Mouse (Mus musculus) neural tube, embryonic 13.5 days (tissue): Measurements from ENCODE around the gene Prph2. TPM values are rescaled to one million over a fixed set of nuclear protein-coding genes. Genes with fewer than 3 reads are reported as not detected.

ENCODE experiments used
- ATAC-seq: fragments of 200-750 bp; cut with Nextera tagmentation; 2 replicates; pipeline ENCODE4 v1.8.0; 2017; ENCODE audit warnings: low read depth, mild to moderate bottlenecking, moderate TSS enrichment, moderate library complexity
- H3K27ac ChIP-seq: fragments of 300-500 bp; sonication (generic); replicated peaks from 2 replicates; pipeline ENCODE4 v1.5.1; 2015; ENCODE audit warnings: moderate library complexity, mild to moderate bottlenecking, inconsistent platforms
- H3K27me3 ChIP-seq: fragments of 300-500 bp; sonication (generic); 2 replicates; pipeline ENCODE4 v1.6.1; 2015; ENCODE audit warnings: mild to moderate bottlenecking, inconsistent platforms
- H3K36me3 ChIP-seq: fragments of 300-500 bp; sonication (generic); 2 replicates; pipeline ENCODE4 v1.6.1; 2015; ENCODE audit warnings: mild to moderate bottlenecking, inconsistent platforms
- H3K4me1 ChIP-seq: fragments of 300-500 bp; sonication (generic); replicated peaks from 2 replicates; pipeline ENCODE4 v1.6.1; 2015; ENCODE audit warnings: inconsistent platforms
- H3K4me2 ChIP-seq: fragments of 300-500 bp; sonication (generic); 2 replicates; pipeline ENCODE4 v1.6.1; 2015; ENCODE audit warnings: inconsistent platforms, mild to moderate bottlenecking, moderate library complexity
- H3K4me3 ChIP-seq: fragments of 300-500 bp; sonication (generic); 2 replicates; pipeline ENCODE4 v1.5.1; 2015; ENCODE audit warnings: mild to moderate bottlenecking, inconsistent platforms
- H3K9ac ChIP-seq: fragments of 300-500 bp; sonication (generic); 2 replicates; pipeline ENCODE4 v1.6.1; 2015; ENCODE audit warnings: moderate library complexity, mild to moderate bottlenecking, inconsistent platforms
- H3K9me3 ChIP-seq: fragments of 300-500 bp; sonication (generic); 2 replicates; pipeline ENCODE4 v1.6.1; 2016; ENCODE audit warnings: inconsistent platforms
- WGBS: fragments of 180-500 bp; shearing (Covaris S2); methylation state at CpG from one replicate; pipeline ENCODE4 v1.1.7; 2015; 5-methylcytosine and 5-hydroxymethylcytosine counted together
- polyA plus RNA-seq: library from polyadenylated mRNA; unstranded; fragments of >200 nt; fragmentation: Nextera tagmentation; extraction: Ambion mirVana; gene quantifications from 2 replicates; pipeline ENCODE4 v1.2.1, GENCODE M21; 2015

The Prph2 gene
- polyA plus RNA-seq, 1 experiment from 2014 or later = not detected

- no peak overlapping the region for H3K27ac ChIP-seq
- H3K9ac ChIP-seq = no peak overlapping the region
- peaks cover 94% of the 10 kb centered on the region for H3K36me3 ChIP-seq
- no peaks in the 10 kb centered on the region for H3K27me3 ChIP-seq
- H3K4me3 ChIP-seq = no peak overlapping the region
- no peaks in the 10 kb centered on the region for H3K4me1 ChIP-seq
- no peak for ATAC-seq
- no peaks in the 10 kb centered on the region for H3K9me3 ChIP-seq
- H3K4me2 ChIP-seq = no peak overlapping the region
- WGBS = 96% methylated on average over 5 of the region's 5 CpGs
These were observed 22.7 kb downstream of the Prph2 start for GRCm38 (mm10) chr17:46932961-46933360.

GRCm38 (mm10) chr17:46933557-46934348, 23.5 kb downstream of the Prph2 start:
- Histone ChIP-seq H3K36me3 (peaks cover 94% of the 10 kb centered on the region), H3K9me3 (no peaks in the 10 kb centered on the region), H3K4me3 (no peak overlapping the region), H3K4me1 (no peaks in the 10 kb centered on the region), H3K27ac (no peak overlapping the region), H3K9ac (no peak overlapping the region), H3K4me2 (no peak overlapping the region), H3K27me3 (no peaks in the 10 kb centered on the region)
- WGBS = 83% methylated on average over 19 of the region's 19 CpGs
- no peak for ATAC-seq

GRCm38 (mm10) chr17:46940461-46940860, 30.2 kb downstream of the Prph2 start:
- Histone ChIP-seq H3K36me3 (peaks cover 100% of the 10 kb centered on the region), H3K27me3 (no peaks in the 10 kb centered on the region), H3K4me1 (no peaks in the 10 kb centered on the region), H3K9me3 (no peaks in the 10 kb centered on the region), H3K27ac (no peak overlapping the region), H3K9ac (no peak overlapping the region), H3K4me2 (no peak overlapping the region), H3K4me3 (no peak overlapping the region)
- ATAC-seq = no peak
- WGBS = 94% methylated on average over 8 of the region's 8 CpGs

- 96% methylated on average over 9 of the region's 9 CpGs for WGBS
These were observed 32.2 kb downstream of the Prph2 start for GRCm38 (mm10) chr17:46942421-46942820.

GRCm38 (mm10) chr17:46946276-46946675, 36.0 kb downstream of the Prph2 start:
- Histone ChIP-seq H3K36me3 (peaks cover 86% of the 10 kb centered on the region), H3K4me2 (no peak overlapping the region), H3K27me3 (no peaks in the 10 kb centered on the region), H3K4me3 (no peak overlapping the region), H3K9ac (no peak overlapping the region), H3K4me1 (no peaks in the 10 kb centered on the region), H3K9me3 (no peaks in the 10 kb centered on the region), H3K27ac (no peak overlapping the region)
- WGBS = 95% methylated on average over 9 of the region's 9 CpGs
- ATAC-seq = no peak

More at GRCm38 (mm10) chr17:46942421-46942820, 32.2 kb downstream of the Prph2 start:
- Histone ChIP-seq H3K9ac (no peak overlapping the region), H3K4me2 (no peak overlapping the region), H3K36me3 (peaks cover 100% of the 10 kb centered on the region), H3K4me1 (no peaks in the 10 kb centered on the region), H3K4me3 (no peak overlapping the region), H3K27ac (no peak overlapping the region), H3K27me3 (no peaks in the 10 kb centered on the region), H3K9me3 (no peaks in the 10 kb centered on the region)
- no peak for ATAC-seq

GRCm38 (mm10) chr17:46958045-46958444, 47.8 kb downstream of the Prph2 start:
- no peak overlapping the region for H3K4me3 ChIP-seq
- no peaks in the 10 kb centered on the region for H3K27me3 ChIP-seq
- H3K9ac ChIP-seq = no peak overlapping the region
- H3K9me3 ChIP-seq = no peaks in the 10 kb centered on the region
- peaks cover 98% of the 10 kb centered on the region for H3K36me3 ChIP-seq
- ATAC-seq = no peak
- WGBS = 98% methylated on average over 2 of the region's 2 CpGs
- no peaks in the 10 kb centered on the region for H3K4me1 ChIP-seq
- no peak overlapping the region for H3K4me2 ChIP-seq
- H3K27ac ChIP-seq = no peak overlapping the region

GRCm38 (mm10) chr17:46960216-46960615, 50.0 kb downstream of the Prph2 start:
- H3K27ac ChIP-seq = no peak overlapping the region
- 94% methylated on average over 10 of the region's 10 CpGs for WGBS
- H3K9me3 ChIP-seq = no peaks in the 10 kb centered on the region
- no peak overlapping the region for H3K4me2 ChIP-seq
- no peaks in the 10 kb centered on the region for H3K4me1 ChIP-seq
- no peak overlapping the region for H3K4me3 ChIP-seq
- H3K36me3 ChIP-seq = peaks cover 99% of the 10 kb centered on the region
- no peaks in the 10 kb centered on the region for H3K27me3 ChIP-seq
- no peak overlapping the region for H3K9ac ChIP-seq
- ATAC-seq = no peak

GRCm38 (mm10) chr17:46962153-46962552, 51.9 kb downstream of the Prph2 start:
- Histone ChIP-seq H3K4me3 (no peak overlapping the region), H3K9me3 (no peaks in the 10 kb centered on the region), H3K27ac (no peak overlapping the region), H3K36me3 (peaks cover 99% of the 10 kb centered on the region), H3K27me3 (no peaks in the 10 kb centered on the region), H3K4me2 (no peak overlapping the region), H3K9ac (no peak overlapping the region), H3K4me1 (no peaks in the 10 kb centered on the region)
- no peak for ATAC-seq
- WGBS = 85% methylated on average over 3 of the region's 3 CpGs

GRCm38 (mm10) chr17:46963186-46963585, 52.9 kb downstream of the Prph2 start:
- Histone ChIP-seq H3K9ac (no peak overlapping the region), H3K4me2 (no peak overlapping the region), H3K36me3 (peaks cover 99% of the 10 kb centered on the region), H3K9me3 (no peaks in the 10 kb centered on the region), H3K27me3 (no peaks in the 10 kb centered on the region), H3K27ac (no peak overlapping the region), H3K4me3 (no peak overlapping the region), H3K4me1 (no peaks in the 10 kb centered on the region)
- ATAC-seq = no peak
- 91% methylated on average over 13 of the region's 13 CpGs for WGBS

- ATAC-seq = no peak
- peaks cover 98% of the 10 kb centered on the region for H3K36me3 ChIP-seq
- WGBS = 89% methylated on average over 14 of the region's 14 CpGs
These were observed 56.6 kb downstream of the Prph2 start for GRCm38 (mm10) chr17:46966892-46967291.

GRCm38 (mm10) chr17:46972603-46973002, 62.3 kb downstream of the Prph2 start:
- no peaks in the 10 kb centered on the region for H3K27me3 ChIP-seq
- H3K9me3 ChIP-seq = 0 out of 2 replicates have a peak, but pooled peaks cover 5% of the 10 kb centered on the region
- no peak overlapping the region for H3K9ac ChIP-seq
- H3K36me3 ChIP-seq = peaks cover 96% of the 10 kb centered on the region
- H3K4me2 ChIP-seq = no peak overlapping the region
- H3K4me3 ChIP-seq = no peak overlapping the region
- H3K4me1 ChIP-seq = no peaks in the 10 kb centered on the region
- no peak overlapping the region for H3K27ac ChIP-seq
- 93% methylated on average over 7 of the region's 7 CpGs for WGBS
- no peak for ATAC-seq

More at GRCm38 (mm10) chr17:46966892-46967291, 56.6 kb downstream of the Prph2 start:
- H3K9me3 ChIP-seq = no peaks in the 10 kb centered on the region
- no peak overlapping the region for H3K27ac ChIP-seq
- no peaks in the 10 kb centered on the region for H3K27me3 ChIP-seq
- no peak overlapping the region for H3K4me3 ChIP-seq
- no peaks in the 10 kb centered on the region for H3K4me1 ChIP-seq
- H3K4me2 ChIP-seq = no peak overlapping the region
- no peak overlapping the region for H3K9ac ChIP-seq
